Mouse (Mus musculus): Measurements from ENCODE around the gene Olfr726. TPM values are rescaled to one million over a fixed set of nuclear protein-coding genes. Genes with fewer than 3 reads are reported as not detected.

The Olfr726 gene
- polyA plus RNA-seq, 1 experiment from 2014 or later, result not detected

Other genes starting within 250 kb of the Olfr726 start
- gene Olfr722, start 189.0 kb downstream of the Olfr726 start, polyA plus RNA-seq (2014; fragmentation: Nextera tagmentation; extraction: Ambion mirVana), result not detected in 2 replicates
- not detected in 2 replicates for gene Olfr723, start 159.2 kb downstream of the Olfr726 start, polyA plus RNA-seq (2014; fragmentation: Nextera tagmentation; extraction: Ambion mirVana)
- gene Olfr724, start 127.7 kb downstream of the Olfr726 start, polyA plus RNA-seq (2014; fragmentation: Nextera tagmentation; extraction: Ambion mirVana), result 0.35 TPM in 1 of 2 replicates, not detected in the other
- gene Olfr725, start 50.6 kb downstream of the Olfr726 start, polyA plus RNA-seq (2014; fragmentation: Nextera tagmentation; extraction: Ambion mirVana), result not detected in 2 replicates
- gene Olfr727, start 32.2 kb upstream of the Olfr726 start, polyA plus RNA-seq (2014; fragmentation: Nextera tagmentation; extraction: Ambion mirVana), result 0.10 TPM in 1 of 2 replicates, not detected in the other
- not detected in 2 replicates for gene Olfr728, start 51.7 kb upstream of the Olfr726 start, polyA plus RNA-seq (2014; fragmentation: Nextera tagmentation; extraction: Ambion mirVana)
- not detected in 2 replicates for gene Olfr729, start 62.0 kb upstream of the Olfr726 start, polyA plus RNA-seq (2014; fragmentation: Nextera tagmentation; extraction: Ambion mirVana)
- not detected in 2 replicates for gene Olfr730, start 97.2 kb upstream of the Olfr726 start, polyA plus RNA-seq (2014; fragmentation: Nextera tagmentation; extraction: Ambion mirVana)
- gene Olfr731, start 150.9 kb upstream of the Olfr726 start, polyA plus RNA-seq (2014; fragmentation: Nextera tagmentation; extraction: Ambion mirVana), result not detected in 2 replicates
- gene Olfr732, start 193.3 kb upstream of the Olfr726 start, polyA plus RNA-seq (2014; fragmentation: Nextera tagmentation; extraction: Ambion mirVana), result not detected in 2 replicates
- not detected in 2 replicates for gene Olfr733, start 210.6 kb upstream of the Olfr726 start, polyA plus RNA-seq (2014; fragmentation: Nextera tagmentation; extraction: Ambion mirVana)
- gene Olfr734, start 235.8 kb upstream of the Olfr726 start, polyA plus RNA-seq (2014; fragmentation: Nextera tagmentation; extraction: Ambion mirVana), result not detected in 2 replicates